Mouse (Mus musculus) ZHBTc4 (cell line): Measurements from ENCODE around the gene Gm5294.

ENCODE experiments used
- DNase-seq: peaks from one replicate; pipeline ENCODE4 v3.0.0-alpha.2; 2011; ENCODE audit warnings: low read depth, low spot score

The Gm5294 gene

DNA sequence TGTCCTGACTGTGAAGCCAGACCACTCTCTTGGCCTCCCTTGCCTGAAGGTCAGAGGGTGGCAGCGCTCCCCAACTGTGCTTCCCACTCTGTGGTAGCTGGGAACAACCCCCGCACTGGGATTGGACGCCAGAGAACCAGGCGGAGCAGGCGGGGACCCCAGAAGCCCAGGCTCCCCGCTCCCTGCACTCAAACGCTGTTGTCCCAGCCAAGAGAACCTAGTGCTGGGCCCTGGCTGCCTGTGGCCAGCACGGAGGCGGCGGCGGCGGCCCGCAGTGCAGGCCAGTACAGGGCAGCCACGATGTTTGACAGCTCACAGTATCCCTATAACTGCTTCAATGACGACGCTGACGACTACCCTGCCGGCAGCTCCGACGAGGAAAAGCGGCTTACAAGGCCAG is at the start of gene Gm5294:
Gm5294 (plus strand) TSS at position 301 of the 400 bp plus-strand sequence.
- DNase-seq, result peak; percentile 20

DNA sequence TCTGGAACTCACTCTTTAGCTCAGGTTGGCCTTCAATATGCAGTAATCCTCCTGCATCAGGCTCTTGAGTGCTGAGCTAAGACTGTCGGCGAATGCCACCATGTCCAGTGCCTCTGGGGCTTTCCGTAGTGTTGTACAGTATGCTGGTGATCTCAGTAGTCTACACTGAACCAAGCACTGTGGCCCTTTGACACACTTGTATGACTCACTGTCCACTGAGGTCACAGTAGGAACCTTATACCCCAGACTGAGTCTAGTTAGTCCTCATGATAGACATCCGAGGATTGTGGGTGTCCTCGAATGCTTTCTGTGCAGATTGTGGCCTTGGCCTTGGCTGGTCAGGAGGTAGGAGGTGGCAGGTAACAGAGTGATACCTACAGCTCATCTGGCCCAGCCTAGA is 44.8 kb upstream of the Gm5294 start:
- no peak for DNase-seq

DNA sequence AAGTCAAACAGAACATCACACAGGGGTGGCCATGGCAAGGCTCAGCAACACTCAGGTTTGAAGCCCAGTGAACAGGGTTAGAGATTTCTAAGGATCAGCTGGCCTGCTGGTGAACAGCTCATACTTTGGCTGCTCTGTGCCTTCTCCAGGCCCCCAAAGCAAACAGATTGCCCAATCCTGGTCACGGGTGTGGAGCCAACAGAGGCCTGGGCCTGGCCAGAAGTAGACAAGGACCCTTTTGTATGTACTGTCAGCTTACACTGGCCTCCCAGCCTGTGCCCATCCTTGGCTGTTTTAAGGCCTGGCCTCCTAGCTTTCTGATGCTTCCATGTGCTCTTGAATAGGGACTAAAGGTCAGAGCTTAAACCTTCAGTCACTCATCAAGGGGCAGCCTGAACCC is 43.5 kb upstream of the Gm5294 start:
- no peak for DNase-seq

DNA sequence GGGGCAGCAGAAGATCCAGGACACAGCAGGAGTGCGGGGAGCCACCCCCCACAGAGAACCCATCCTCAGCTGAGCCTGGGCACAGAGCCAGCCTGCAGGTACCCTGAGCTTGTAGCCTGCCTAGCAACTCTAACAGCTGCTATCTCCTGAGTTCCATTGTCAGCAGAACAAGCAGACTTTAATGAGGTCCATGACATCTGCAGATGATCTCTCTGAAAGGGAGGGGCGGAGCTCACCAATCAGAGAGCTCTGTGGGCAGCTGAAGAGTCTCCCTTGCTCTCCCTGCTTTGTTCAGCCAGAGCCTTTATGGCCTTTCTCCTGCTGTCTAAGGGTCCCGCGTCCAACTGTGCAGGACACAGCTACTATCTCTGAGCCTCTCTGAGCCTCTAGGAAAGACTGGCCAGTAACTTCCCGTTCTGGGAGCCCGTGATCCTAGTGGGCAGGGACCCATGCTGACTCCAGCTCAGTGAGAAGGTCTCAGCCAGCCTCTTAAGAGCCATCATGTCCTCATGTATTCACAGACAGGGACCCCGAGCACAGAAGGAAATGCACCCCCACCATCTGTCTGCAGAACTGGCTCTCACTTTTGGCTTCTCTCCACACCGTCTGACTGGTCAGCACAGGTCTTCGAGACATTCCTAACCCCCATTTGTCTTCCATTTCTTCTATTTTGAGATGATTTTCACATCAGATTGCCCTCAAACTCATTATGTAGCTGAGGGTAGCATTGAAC is 41.0 kb upstream of the Gm5294 start:
- DNase-seq, result no peak

DNA sequence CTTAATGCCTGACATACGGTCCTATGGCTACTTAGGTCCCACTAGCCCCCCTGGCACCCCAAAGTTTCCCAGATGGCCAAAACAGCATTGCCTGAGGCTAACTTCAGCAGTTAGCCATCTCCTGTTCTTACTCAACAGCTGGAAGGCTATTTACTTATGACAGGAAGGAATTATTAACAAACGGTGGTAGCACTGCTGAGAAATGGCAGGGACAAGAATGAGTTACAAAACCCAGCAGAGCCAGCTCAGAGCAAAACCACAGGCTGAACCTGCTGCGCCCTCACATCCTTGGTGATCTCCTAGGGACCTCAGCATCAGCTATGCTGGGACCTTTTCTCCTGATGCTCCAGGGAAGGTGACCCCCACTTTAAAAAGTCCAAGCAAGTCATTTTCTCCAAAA is 40.2 kb upstream of the Gm5294 start:
- no peak for DNase-seq

DNA sequence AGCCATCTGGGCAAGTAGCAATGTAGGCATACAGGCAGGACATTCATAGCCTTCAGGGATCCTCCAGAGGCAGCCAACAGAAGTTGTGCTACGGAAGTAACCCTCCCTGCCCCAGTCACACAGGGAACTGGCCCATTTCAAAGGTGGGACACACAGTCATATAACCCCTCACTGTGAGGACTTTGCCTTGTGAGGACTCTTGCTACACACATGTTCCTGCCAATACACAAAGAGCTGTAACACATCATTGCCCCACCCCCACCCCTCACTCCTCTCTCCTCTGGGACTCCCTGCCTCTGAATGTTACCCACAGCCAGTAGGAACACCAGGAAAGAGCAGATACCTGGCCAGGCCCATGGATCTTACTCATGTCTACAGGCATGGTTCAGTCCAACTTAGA is 37.2 kb upstream of the Gm5294 start:
- no peak for DNase-seq

DNA sequence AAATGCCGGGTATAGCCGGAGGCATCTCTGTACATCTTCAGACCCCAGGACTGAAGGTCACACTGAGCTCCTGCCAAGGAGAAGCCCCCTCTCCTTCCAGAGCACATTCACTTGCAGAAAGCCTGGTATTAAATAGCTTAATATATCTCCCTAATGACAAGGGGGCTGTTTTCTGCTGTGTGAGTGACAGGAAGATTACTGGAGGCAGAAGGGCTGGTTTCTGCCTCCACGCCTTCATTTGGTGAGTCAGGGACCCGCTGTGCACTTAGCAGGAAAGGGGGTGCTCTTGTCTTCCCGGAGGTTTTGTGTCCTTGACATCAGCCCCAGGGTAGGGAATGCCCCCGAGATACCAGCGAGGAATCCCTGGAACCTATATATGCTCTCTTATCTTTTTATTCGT is 36.7 kb upstream of the Gm5294 start:
- no peak for DNase-seq

DNA sequence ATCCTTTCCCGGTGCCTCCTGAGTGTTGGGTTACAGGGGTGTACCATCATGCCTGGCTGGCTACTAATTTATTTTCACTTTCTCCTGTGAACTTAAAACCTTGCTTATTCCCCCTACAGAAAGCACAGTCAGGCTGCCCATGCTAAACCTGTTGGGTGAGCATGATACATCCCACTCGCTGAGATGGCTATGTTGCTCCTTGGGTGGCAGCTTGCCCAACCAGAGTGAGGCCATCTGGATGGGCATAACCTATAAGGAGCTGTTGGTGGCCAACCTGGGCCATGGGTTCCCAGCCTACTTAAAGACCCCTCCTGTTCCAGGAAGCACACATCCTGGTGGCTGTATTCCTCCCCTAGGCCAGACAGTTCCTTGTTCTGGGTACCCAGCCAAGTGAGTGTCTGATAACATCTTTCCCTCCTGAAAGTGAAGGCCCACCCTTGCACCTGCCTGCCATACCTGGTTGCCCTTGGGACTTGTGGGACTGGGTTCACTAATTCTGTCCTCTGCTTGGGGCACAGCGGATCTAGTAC is 33.8 kb upstream of the Gm5294 start:
- no peak for DNase-seq

DNA sequence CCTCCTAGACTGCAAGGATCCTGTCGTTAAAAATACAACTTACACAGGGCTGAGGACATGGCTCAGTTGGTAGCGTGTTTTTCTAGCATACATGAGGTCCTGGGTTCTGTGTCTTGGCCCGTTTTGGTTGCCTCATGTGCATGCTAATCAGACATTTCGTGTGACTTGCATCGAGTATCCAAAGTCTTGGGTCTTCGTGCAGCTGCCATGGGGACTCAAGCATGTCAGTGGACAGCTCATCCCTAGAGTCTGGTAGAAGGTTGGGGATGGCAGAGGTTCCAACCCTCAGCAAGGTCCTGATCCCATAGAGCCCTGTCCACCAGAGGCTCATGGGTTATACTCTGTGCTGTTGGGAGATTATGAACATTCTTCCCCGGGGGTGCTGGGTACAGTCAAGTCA is 32.2 kb upstream of the Gm5294 start:
- DNase-seq, result no peak

DNA sequence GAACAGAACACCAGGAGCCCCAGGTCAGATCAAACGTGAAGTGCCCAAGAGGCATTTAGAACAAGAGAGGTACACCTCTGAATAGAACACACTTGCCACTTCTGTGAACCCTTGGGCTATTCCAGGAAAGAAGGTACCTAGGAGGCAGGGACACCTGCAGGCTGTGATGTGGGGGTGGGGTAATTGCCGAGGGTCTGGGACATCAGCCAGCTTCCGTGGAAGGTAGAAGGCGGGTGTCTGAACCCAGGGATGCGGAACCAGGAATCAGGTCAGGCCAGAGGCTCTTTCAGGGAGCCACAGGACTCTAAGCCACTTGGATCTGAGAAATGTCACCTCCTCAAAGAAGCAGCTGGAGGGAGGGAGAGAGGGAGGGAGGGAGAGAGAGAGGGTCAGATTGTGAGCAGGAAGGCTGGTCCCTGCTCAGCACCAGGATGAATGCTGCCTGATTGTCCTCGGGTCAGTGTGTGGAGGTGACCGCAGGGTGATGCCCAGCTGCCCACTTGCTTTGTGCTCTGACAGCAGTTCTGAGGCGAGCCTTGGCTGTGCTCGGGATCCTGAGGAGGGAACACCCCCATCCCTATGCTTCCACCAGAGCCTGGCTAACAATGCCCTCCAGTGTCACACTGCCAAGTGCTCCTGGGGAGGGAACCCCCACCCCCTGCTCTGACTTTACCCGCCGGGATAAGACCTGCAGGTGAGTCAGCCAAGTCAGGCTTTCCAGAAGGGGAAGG is 31.2 kb upstream of the Gm5294 start:
- DNase-seq, result no peak

DNA sequence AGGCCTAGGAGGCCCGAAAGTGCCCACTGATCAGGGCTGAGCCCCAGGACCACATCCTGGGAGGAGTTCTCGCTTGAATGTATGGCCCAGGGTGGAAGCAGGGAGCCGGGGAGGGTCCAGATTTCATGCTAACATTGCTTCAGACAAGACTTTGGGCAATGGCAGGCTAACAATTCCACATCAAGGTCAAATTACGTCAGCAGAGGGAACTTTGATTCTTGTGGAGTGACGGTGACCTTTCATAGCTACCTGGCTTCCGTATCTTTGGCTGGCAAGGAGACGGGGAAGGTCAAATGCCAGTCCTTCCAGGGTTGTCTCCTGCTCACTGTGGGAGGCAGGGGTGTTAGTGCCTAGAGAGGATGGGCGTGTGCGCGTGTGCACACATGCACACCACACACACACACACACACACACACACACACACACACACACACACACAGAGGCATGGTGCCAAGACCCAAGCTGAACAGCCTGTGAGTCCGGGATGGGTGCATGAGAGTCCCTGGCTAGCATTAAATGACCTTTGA is 28.9 kb upstream of the Gm5294 start:
- peak; percentile 26 for DNase-seq

DNA sequence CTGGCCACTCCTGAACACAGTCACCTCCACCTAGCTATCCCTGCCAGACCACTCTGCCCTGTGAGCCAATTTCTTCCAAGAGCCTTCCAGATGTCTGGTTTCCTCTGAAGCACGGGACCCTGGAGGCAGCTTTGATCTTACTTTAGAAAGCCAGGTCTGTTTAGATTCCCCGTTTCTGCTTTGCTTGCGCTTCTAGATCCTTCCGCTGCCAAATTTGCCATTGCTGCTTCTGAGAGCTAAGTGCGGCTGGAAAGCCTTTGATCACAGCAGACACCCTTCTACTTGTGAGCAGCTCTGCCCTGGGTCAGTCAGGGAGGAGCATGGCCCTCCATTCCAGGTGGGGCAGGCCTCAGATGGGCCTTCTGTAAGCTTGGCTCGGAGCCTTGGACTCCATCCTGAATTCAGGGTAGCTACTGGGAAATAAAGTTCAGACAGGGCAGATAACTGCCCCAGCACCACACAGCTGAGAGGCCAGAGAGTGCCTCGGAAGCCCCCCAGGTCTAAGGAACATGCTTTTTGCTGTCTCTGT is 18.2 kb upstream of the Gm5294 start:
- no peak for DNase-seq

DNA sequence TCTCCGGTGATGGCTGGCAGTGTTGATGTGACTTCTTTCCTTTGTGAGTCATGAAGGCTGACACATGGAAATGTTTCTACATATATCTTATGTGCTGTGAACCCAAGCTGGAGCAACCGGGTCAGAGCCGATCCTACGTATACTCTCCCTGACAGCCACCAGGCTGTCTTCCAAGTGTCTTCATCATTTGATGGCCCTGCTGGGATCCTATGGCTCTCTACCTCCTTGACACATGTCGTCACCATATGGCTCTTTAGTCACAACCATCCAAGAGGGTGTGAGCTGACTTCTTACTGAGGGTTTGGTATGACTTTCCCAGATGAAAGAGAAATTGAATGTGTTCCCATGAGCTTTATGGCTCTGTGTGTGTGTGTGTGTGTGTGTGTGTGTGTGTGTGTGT is 15.6 kb upstream of the Gm5294 start:
- no peak for DNase-seq

DNA sequence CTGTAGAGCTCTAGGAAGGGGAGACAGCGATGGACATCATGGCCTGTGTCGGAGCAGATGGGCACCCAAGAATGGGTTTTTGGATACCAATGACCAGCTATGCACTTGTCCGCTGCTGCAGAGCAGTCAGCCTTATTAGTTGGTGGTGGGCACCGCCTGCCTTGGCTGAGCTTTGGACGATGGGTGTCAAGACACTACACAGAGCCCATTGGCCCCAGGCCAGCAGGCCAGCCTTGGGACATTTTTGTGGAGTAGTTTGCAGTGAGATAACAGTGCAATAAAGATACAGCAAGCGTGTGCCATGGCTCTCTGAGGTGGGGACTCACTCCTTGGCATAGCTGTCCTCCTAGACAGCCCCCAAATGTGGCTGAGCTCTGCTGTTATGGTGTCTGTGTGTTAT is 10.1 kb upstream of the Gm5294 start:
- no peak for DNase-seq

DNA sequence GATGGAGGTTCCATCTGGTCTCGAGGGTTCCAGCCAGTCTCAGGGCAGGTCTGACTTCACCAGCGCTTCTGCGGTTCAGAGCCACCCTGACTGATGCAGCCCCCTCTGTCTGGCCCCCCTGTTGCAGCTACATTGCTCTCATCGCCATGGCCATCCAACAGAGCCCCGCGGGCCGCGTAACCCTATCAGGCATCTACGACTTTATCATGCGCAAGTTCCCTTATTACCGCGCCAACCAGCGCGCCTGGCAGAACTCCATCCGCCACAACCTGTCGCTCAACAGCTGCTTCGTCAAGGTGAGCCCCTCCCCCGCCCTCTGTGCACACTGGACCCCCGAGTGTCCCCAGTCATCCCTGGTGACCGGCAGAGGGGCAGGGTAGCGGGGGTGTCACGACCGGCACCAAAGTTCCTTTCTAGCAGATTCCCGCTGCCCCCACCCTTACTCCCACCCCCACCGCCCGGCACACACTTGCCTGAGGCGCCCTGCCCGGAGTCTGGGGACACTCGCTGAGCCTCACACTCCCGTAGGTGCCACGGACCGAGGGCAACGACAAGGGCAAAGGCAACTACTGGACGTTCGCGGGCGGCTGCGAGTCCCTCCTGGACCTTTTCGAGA is 945 bp downstream of the Gm5294 start:
- peak; percentile 51 for DNase-seq

DNA sequence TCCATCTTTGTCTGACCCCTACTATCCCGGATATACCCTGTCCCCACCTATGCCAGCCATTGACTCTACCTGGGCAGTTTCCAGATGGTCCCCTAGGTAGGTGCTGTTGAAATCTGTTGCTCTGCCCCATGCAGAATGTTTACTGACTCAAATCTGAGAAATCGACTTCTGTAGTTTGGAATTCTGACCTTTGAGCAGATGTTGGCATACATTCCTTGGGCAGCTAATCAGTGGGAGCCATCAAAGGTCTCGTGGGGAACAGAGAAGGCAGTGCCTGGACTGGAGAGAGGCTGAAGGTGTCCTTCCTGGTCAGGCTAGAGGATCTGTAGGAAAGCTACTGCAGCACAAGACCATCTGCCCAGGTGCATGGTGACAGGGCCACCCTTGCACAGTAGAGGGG is 5.2 kb downstream of the Gm5294 start:
- no peak for DNase-seq

DNA sequence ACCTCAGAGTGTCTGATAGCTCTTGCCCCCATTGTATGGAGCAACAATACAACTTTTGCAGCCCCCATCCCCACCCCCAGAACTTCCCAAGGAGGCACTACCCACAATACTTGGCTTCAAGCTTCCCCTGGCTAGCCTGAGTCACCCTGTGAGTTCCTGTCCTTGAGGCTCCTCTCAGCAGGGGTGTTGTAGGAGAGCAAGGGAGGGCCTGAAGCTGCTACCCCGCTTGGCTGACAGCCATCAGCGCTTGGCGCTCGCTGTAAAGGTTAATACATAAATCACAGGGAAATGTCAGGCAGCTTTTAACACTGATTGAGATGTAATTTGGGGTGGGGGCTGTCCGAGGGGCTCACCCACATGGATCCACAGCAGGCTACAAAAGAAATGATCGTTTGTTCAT is 13.5 kb downstream of the Gm5294 start:
- DNase-seq, result no peak

DNA sequence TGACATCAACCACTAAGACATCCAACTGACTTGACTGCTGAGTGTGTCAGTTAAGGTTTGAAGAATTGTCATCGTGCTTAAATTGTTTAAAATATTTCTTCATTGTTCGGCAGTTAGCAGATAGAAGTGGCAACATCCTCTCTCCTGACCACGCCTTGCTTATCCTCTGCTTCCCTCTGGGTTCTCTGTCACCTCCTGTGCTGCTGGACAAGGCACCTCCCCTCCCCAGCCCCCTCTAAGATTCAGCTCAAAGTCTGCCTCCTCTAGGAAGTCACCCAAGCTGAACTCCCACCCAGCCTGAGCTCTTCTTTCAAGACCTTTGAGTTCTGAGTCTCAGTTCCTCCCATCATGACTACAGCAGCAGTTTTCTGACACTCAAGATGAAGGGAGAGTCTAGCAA is 15.0 kb downstream of the Gm5294 start:
- no peak for DNase-seq

DNA sequence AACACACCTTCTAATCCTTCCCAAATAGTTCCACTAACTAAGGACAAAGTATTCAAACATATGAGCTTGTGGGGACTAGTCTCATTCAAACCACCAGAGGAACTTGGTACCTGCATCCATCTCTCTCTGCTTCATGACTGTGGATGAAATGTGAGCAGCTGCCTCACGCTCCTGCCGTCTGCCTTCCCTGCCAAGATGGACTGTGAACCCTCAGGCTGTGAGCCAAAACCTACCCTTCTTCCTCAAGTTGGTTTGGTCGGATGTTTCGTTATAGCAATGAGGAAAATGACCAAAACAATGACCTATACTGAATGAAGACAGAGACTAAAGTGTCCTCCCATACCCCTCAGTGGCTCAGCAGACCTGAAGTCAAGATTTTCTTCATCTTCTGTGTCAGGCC is 21.1 kb downstream of the Gm5294 start:
- DNase-seq, result no peak

DNA sequence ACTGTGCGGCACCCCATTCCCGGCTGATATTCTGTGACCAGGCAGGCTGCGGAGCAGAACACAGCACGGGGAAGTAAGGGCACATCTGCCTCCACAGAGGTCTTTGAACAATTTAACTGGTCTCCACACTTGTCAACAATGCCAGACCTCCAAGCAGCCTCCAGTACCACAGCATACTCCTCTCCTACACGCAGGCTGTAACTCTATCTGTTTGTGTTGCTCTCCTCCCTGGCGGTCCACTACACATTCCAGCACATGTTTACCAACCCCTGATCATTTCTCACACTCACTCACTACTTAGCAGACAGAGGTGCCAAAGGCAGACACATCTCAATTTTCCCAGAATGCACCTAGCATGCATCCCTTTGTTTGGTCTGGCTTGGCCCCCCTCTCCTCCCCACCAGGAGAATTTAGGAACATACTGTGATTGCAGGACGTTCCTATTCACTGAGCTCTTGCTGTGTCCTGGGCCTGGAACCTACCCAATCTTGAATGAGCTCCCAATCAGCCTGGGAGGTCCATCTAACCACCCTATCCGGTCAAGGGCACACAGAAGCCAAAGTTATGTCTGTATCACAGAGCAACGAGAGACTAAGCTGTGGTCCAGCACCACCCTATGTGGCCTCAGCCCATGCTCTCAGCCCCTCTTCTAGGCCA is 23.4 kb downstream of the Gm5294 start:
- no peak for DNase-seq

DNA sequence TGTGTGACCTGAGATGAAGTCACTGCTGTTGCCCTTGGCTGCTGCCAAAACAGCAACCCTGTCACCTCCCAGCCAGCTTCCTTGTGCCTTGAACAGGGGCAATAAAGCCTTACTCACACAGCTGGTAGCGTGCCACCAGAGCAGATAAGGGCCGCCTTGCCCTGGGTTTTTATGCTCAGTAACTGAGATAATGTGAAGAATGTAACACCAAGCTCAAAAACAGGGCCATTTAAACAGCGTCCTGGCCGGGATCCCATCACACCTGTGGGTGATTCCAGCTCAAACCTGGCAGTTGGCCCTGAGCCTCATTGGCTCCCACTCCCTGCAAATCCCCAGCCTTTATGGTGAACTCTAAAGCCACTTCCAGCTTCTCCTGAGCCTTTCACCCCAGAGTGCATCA is 26.6 kb downstream of the Gm5294 start:
- DNase-seq, result no peak

DNA sequence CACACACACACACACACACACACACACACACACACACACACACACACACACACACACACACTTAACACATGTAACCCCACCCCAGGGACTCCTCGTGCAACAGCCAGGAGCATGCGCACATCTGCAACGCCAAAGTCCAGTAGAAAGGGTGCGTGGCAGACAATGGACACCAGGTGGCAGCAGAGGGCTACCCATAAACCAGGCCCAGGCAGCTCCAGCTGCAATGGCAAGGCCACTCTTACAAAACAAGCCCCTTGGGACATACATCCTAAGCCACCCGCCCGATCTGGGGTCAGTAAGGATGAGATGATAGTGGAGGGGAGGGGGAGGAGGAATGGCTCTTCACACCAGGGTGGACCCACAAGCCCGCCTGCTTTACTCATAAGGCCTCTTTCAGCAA is 28.2 kb downstream of the Gm5294 start:
- DNase-seq, result peak; percentile 90
